Mouse (Mus musculus): Measurements from ENCODE around the gene Kdm6b.
A peak's percentile ranks its signal among the peaks of the same experiment; 100 is the strongest.

The Kdm6b gene

DNA sequence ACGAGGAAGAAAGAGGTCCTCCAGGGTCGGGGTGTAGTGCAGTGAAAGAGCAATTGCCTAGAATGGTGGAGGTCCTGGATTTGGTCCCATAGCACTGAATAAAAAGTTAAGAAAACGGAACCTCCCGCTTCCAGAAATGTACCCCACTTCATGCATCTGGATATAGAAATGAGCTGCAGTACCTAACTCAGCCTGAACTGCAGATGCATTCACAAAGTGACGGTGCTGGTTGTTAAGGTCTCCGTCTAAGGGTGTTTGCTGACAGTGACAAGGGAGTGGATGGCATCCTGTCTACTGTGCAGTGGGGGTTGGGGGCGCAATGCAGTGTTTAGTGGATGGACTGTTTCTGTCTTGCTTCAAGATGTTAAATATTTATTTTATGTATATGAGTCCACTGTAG lies 26.7 kb downstream of the Kdm6b start:
- no peak for DNase-seq

DNA sequence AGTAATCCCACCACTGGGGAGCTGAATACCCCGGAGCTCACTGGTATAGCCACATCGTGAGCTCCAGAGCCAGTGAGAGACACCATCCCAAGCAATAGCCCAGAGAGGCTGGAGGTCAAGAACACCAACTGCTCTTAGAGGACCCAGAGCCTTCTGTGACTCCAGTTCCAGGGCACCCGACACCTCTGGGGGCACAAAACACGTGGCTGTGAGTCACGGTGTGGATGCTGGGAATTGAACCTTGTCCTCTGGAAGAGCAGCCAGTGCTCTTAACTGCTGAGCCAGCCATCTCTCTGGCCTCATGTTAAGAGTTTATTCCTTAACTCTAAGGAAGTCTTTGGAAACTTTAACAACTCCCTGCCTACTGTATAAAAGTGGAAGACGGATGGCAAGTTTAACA lies 28.5 kb downstream of the Kdm6b start:
- DNase-seq = no peak

DNA sequence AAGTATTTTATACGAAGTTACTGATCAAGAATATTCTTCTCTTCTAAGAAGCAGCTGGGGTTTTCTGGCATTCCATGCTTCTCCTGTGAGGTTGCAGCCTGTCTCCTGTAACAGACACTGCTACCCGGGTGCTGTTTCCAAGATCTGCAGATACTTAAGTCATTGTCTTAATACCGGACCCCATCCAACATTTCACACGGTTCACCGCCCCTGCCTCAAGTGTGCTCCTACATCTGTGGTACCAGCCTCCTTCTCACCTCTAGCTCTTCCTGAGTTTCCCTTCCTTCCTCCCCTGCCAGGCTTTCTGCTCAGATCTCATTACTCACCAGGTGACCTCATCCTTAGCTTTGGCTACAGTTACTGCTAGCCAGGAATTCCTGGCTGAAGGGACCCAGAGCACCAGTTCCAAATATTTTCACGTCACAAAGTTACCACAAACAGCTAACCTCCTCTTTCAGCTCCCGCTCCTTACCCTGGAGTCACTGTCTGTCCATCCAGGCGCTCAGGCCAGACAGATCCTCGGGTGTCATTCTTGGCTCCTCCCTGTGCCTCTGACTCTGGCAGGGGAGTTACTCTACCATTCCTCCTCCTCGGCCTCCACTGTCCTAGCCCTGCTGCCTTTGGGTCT lies 30.9 kb downstream of the Kdm6b start:
- DNase-seq = no peak

DNA sequence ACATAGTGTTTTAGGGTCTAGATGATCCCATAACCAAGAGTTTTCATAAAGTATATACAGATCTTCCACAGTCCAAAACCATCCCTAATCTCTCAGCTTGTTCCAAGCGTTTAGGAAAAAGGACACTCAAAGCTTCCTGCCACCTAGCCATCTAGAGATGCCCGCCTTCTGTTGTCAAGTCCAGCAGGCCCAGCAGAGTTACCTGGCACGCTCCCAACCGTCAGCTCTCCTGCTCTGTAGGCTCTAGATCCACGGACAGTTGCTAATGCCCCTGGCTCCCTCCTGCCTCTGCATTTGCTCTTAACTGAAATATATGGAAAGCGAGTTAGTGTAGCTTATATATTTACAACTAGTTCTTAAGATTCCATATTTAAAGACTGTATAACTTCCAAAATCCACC lies 32.1 kb downstream of the Kdm6b start:
- peak; percentile 60 for DNase-seq

DNA sequence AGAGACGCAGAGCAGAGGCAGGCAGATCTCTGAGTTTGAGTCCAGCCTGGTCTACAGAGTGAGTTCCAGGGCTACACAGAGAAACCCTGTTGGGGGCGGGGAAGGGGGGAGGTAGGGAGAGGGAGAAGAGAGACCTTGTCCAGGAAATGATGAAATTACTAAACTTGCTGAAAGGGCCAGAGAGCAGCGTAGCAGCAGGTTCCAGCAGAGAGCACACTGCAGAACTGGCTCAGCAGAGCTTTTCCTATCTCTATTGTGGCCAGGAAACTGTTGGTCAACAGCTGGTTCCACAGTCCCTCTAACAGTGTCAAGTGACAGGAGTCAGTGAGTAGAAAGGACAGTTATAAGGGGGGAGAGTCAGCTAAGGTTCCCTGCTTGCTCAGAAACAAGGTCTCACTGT lies 33.9 kb downstream of the Kdm6b start:
- no peak for DNase-seq

DNA sequence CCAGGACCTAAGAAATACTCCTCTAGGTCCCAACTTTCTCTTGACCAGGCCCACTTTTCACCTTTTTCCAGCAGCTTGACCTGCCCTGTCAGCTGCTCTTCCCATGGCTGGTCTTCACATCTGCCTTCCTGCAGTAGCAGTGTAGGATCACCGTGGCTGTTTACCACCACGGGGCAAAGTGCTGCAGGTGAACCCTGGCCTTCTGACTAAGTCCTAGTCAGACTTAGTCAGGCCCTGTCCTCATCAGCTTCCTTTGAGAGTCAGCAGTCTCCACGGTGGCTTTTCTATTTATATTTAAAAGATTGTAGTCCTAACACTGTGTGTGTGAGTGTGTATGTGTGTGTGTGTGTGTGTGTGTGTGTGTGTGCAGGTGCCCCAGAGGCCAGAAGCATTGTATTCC lies 35.7 kb downstream of the Kdm6b start:
- no peak for DNase-seq

DNA sequence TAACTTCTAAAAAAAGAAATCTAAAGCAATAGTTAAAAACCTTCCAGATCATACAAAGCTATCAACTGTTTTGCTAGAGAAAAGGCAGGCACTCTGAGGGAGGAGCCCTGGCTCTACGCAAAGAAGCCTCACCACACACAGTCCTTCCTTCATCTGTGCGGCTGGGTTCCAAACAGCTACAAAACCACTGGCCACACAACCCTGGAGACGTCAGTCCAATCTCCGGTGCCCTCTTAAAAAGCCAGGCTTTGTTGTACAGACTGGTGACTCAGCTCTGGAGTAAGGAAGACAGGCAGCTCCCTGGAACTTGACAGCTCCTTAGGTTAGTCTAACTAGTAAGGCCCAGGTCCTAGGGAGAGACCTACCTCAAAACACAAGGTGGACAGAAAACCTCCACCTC lies 37.8 kb downstream of the Kdm6b start:
- no peak for DNase-seq

DNA sequence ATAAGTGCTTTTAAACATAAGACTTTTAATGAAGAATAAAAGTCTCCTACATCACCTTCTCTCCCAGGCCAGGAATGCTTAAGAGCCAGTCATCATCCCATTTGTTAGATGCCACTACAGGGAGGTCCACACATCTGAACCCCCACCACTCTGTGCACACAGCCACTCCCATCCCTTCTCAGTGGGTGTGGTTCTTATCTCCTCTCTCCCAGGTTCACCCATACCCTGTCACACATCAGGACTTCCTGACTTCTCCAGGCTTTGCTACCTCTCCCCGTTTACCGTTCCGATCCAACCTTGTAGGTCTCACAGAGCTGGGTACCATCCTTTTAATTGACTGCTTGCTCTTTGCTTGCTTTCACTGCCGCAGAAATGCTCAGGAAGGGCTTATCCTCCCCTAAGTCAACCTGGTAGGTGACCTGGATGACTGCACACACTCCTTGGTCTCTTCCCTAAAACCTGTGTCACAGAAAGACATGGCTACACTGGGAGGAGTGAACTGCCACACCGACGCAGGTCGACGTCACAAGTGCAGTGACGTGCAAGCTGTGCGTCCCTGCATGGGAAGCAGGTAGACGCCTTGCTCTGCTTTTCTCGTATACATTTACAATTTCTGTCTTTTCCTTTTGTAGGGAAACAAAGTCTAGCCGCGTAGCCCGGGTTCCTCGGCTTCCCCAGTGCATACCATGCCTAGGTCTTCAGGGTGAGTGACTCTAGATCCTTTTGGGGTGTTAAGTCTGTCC lies 40.1 kb downstream of the Kdm6b start:
- DNase-seq = no peak

DNA sequence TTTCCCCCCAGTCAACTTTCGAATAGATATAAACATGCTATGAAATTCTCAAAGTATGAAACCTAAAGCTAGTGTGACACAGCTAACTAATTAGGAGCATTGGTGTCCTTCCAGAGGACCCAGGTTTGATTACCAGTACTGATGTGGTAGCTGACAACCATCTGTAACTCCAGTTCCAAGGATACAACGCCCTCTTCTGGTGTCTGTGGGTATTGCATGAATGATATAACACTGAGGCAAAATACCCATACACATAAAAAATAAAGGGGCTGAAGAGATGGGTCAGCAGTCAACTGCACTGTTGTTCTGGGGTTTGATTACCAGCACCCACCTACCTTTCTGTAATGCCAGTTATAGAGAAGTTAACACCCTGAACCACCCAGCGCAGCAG lies 40.7 kb downstream of the Kdm6b start:
- DNase-seq = no peak

DNA sequence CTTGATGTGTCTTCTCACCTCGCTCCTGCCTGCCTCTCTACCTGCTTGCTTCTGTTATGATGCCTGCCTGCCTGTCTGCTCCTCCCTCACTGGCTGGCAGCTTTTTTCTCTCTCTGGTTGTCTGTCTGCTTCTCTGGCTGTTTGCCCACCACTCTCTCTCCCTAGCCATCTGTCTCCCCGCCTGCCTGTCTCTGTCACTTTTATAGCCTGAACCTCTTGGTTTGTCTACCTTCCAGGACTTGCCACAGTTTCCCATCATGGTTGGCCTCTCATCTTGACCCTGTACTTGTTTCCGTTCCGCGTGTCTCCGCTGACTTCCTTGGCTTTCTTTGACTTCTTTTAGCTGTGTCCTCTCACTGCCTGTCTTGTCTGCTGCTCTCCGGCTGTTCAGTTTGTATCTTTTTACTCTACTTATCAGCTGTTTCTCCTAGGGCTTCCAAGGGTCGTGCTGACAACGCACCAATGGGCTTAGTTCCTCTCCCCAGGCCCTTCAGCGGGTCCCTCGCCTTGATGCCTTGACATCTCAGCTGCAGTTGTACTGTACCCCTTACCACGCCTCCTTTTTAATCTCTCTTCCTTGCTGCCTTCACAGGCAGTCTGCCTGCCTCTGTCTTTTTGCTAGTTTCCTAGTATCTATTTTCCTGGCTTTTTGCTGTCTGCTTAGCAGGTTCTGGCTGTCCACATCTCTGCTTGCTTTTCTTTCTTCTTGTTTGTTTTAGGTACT lies 41.3 kb downstream of the Kdm6b start:
- peak; percentile 89 for DNase-seq

DNA sequence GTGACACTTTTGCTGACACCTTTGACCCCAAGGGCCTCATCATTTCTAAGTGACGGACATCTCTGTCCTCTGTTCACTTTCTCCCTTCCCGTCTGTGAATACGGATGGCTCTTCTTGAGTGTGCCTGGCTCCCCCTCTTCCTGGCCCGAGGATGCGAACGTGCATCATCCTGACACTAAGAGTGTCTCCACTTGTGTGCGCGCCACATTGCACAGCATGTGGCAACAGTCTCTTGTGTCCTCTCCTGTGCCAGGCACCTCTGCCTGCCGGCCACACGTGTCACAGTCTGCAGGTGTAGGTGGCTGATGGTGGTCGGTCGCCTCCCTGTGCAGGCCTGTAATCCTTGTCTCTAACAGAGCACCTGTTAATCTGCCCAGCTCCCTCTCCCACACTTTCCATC lies 41.9 kb downstream of the Kdm6b start:
- DNase-seq = no peak

DNA sequence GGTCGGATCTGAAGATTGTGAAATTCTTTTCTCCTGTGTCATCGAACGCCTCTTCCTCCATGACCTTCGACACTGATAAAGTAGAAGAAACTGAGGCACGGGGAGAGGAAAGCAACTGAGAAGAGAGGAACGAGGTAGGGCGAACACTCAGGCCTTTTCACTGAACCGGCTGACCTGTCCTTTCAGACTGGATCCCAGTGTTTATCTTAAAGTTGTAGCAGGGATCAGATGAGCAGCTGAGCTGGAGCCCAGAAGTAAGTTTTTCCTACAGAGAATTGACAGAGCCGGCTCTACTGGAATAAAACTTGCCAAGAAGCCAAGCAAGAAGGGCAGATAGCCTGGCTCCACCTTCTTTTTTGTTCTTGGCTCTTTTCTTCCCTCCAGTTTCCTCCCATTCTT lies 42.7 kb downstream of the Kdm6b start:
- no peak for DNase-seq

DNA sequence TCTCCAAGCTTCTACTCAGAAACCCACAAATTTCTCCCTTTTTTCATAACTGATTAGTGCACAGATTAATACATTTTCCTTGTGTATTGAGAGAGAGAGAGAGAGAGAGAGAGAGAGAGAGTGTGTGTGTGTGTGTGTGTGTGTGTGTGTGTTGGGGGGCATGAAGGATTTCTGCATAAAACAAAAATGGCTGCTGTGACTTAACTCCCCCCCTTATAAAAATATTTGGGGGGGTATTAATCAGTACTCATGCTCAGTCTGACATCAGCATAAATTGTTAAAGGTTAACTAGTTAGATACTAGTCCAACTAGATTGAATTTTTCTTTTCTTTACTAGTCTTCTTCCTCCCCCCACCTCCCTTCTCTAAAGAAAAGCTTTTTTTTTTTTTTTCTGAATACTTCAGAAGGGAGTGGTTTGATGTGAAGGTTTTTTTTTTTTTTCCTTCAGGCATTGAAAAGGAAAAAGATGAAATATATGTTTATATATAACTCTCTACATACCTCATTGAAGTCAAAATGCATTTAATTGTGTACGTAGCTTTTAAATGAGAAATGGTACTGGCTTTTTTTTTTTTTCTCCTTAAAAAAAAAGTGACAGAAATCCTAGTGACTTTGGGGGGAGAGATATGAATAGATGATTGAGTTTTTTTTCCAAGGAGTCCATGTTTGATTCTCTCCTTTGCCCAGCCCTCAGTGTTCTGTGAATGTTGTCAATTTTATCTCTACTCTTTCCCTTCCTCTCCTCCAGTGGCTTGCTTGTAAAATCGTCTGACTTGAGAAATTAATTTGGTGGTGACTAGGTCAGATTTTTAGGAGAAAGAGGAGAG lies 43.3 kb downstream of the Kdm6b start:
- no peak for DNase-seq

DNA sequence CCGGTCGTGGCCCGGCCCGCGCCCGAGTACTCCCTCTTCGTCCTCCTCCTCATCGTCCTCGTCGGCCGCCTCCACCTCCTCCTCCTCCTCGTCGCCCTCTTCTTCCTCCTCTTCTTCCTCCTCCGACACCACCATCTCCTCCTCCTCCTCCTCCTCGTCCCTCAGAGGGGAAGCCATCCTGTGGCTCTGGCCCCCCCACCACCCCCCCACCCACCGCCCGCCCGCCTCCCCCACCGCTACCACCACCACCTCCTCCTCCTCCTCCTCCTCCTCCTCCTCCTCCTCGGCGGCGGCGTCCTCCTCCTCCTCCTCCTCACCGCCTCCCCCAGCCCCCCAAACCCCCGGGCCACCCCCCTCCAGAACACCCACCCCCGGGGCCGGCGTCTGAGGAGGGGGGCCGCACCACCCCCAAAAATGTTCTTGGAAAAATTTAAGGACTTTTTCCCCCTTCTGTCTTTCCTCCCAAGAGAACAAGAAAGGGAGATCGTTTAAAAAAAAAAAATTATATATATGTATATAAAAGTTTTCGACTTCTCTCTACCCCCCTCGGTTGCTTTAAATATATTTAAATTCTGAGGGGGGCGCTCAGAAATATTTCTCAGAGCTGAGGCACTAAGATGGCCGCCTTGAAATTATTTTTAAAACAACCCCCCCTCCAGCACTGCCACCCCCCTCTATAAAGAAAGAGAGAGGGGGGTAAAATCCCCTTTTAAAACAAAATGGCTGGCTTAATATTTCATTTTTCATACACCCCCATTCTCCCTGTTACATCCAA lies 44.1 kb downstream of the Kdm6b start, which contains the start of gene Chd3:
Gene Chd3 (minus strand): TSS at position 192 of the 775 bp plus-strand sequence.
- DNase-seq = no peak

DNA sequence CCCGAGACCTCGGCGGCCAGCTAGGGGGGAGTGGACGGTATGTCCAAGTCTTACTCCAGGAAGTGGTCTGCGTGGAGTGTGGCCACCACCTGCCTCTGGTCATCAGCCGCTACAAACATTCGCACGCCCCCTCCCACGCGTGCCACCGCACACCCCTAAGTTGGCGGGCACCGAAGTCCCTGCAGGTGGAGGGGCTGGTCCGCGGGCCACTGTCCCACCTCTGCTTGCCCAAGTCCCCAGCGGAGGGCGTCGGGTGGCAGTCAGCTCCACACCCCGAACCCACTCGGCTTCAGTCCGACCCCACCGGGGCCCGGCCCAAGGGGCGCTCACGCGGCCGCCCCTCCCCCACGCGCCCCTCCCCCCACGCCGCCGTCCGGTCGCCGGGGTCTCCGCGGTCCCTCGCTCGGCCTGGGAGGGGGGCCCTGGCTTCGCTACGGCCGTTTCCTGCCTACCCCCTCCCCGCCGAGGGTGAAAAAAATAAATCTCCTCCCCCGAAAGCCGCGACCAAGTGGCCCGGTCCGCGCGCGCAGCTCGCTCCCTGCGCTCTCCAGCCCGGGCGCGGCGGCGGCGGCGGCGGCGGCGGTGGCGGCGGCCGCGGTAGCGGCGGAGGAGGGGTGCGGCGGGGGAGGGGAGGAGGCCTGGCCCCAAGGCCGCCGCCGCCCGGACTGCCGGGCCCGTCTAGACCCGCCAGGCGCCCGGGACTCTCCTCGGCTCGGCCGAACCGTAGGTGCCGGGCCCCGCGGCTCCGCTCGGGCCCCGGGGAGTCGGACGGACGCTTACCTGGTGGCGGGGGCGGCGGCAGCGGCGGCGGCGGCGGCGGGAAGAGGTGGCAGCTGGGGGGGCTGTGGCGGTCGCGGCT lies 44.9 kb downstream of the Kdm6b start:
- DNase-seq = peak; percentile 51

DNA sequence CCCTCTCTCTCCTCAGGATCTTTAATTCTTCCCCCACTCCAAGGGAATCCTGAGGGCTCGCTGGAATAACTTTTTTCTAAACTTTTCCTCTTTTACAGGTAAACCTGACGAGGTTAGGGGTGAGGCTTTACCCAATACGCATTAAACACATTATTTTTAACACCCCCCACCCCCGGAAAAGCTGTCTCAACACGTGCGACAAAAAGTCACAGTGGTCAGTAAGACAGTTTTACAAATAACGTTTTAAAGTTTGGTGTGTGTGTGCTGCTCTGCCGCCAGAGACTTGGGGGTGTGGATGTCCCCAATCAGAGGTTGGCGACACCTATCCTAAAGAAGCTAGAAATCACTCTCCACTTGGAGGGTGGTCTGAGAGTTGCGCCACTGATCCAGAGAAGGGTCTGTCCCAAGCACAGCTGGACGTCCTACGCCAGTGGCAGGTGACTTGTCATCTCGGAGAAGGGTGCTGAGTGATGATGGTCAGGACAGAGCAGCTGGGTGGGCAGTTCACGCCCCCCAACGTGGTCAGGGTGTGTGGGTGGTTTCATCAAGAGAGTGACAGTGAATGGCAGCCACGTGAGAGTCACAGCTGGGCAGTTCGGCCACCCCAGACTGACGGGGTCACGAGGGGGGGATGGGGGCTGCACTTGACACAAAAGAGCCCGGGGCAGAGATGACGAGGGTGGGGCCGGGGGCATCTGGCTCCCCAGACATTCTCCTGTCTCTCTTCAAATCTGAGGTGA lies 45.7 kb downstream of the Kdm6b start:
- DNase-seq = no peak

DNA sequence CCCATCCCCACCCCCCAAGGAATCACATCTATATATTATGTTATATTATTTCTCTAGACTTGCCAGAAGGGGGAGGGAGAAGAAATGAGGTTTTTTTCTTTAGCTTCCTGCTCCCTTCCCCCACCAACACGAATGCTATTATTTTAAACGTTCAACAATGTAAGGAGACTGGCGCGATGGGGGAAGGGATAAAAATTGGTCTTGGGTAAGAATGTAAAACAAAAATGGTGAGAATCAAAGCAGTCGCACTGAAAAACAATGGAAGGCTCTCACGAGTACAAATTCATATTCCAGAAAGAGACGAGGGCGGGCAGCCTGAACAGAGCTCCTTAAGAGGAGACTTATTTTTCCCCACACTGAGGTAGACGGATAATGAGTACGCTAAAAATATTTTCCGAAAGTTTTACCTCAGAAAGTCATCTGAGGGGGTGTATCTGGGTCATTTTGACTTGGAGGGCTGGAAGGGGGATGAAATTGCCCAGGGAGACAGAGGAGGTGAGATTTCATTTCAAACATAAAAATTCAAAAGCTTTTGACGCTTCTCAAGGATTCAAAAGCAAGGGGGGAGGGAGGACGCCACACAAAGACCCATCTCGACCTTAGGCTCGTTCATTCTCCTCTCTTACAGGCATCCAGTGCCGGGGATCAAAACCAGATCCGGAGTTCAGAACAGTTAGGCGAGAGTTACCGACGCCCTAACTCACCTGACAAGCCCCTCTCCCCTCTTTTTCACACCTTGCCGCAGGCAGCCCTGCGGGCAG lies 46.4 kb downstream of the Kdm6b start:
- DNase-seq = no peak

DNA sequence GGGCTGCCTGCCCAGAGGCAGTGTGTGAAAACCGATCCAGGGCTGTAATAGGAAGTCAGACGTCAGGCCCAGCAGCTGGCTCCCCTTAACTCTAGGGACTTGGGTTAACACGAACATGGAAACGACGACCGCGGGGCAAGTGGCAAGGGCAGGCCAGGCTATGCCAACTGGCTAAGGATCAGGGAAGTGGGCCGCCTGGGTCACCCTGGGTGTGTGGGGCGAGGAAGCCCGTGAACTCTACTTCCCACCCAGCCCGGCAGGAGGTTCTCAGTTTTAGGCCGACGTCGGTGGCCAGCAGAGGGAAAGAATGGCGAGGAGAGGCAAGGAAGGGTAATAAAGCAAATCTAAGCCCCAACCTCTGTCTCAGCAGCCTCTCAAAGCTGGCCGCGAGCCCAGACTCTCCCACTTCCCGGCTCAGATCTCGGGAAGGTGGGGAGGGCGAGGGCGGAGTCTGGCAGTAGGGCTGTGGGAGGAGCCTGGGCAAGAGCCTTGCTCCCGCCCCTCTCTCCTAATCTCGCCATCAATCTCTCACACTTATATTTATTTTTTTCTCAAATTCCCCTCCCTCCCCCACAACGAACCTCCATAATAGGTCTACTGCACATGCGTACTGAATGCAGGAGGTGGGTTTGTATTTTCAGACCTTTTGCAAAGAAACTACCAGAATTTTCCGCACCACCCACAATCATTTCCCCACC lies 47.2 kb downstream of the Kdm6b start:
- DNase-seq = peak; percentile 75

DNA sequence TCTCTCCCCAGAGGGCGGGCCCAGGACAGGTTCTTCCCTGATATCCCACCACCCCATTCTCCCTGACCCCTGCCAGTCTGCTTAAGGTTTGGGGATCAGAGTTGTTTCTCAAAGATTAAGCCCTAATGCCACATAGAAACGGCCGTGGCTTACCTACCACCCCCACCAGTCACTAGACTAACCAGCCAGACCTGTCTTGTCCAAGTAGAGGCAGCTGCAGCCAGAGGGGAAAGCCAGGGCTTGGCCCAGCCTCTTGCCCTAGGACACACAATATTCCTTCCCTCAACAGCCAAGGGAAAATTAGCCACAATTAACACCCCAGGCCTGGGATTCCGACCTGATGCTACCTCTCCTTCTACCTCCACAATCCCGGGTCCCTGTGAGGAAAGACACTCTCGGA lies 47.8 kb downstream of the Kdm6b start:
- no peak for DNase-seq
